Mouse (Mus musculus) testis, adult 2 months (tissue): Measurements from ENCODE around the gene Trim38. TPM values are rescaled to one million over a fixed set of nuclear protein-coding genes. Genes with fewer than 3 reads are reported as not detected.
"Not testable (repeated sequence)": the region's sequence is repeated elsewhere in the genome, so short reads cannot be mapped to it uniquely, and the experiment has no call there.

Experiments
- H3K27ac ChIP-seq: fragments of 200-500 bp; 2 replicates; pipeline ENCODE4 v1.5.1; 2012; ENCODE audit warnings: low read depth, low read length; ENCODE audit not compliant: control insufficient read depth, insufficient read depth
- H3K27me3 ChIP-seq: fragments of 200-500 bp; 2 replicates; pipeline ENCODE4 v1.6.1; 2012; ENCODE audit warnings: mild to moderate bottlenecking, low read length, moderate library complexity; ENCODE audit not compliant: control insufficient read depth, insufficient read depth
- H3K36me3 ChIP-seq: fragments of 200-500 bp; 2 replicates; pipeline ENCODE4 v1.6.1; 2012; ENCODE audit warnings: mild to moderate bottlenecking, low read length; ENCODE audit not compliant: control insufficient read depth, insufficient read depth
- H3K4me1 ChIP-seq: fragments of 200-500 bp; 2 replicates; pipeline ENCODE4 v1.6.1; 2012; ENCODE audit warnings: low read length; ENCODE audit not compliant: control insufficient read depth, insufficient read depth
- H3K4me3 ChIP-seq: fragments of 200-500 bp; 2 replicates; pipeline ENCODE4 v1.5.1; 2012; ENCODE audit warnings: low read depth, mild to moderate bottlenecking, low read length, moderate library complexity, mixed read lengths; ENCODE audit not compliant: control insufficient read depth
- CTCF ChIP-seq: fragments of 200-500 bp; IDR thresholded peaks from 2 replicates; pipeline ENCODE4 v1.5.1; 2012; ENCODE audit warnings: low read depth, mild to moderate bottlenecking, inconsistent platforms, low read length, moderate library complexity; ENCODE audit not compliant: control insufficient read depth, insufficient read depth, insufficient replicate concordance
- POLR2A ChIP-seq: fragments of 200-500 bp; IDR thresholded peaks from 2 replicates; pipeline ENCODE4 v1.6.1; 2012; ENCODE audit warnings: low read depth, mild to moderate bottlenecking, inconsistent platforms, low read length, moderate library complexity; ENCODE audit not compliant: control insufficient read depth
- polyA plus RNA-seq: library from polyadenylated mRNA; depleted of rRNA; stranded (reverse); fragments of >200 nt; gene quantifications from 2 replicates; pipeline ENCODE4 v1.2.3, GENCODE M21; 2012

Gene Trim38
- polyA plus RNA-seq, 1 experiment, result 2.5 TPM

GRCm38 (mm10) chr13:23747081-23747891 is 22.4 kb upstream of the Trim38 start:
- Histone ChIP-seq H3K27me3 (no peaks in the 10 kb centered on the region), H3K4me3 (no peak overlapping the region), H3K36me3 (no peaks in the 10 kb centered on the region), H3K27ac (peak overlapping the region; percentile 65; the same call in 1 of the 2 replicates), H3K4me1 (peaks cover 6% of the 10 kb centered on the region)
- TF ChIP-seq POLR2A (no peak), CTCF (no peak)

- H3K4me3 ChIP-seq, result no peak overlapping the region
These were observed 21.8 kb upstream of the Trim38 start for GRCm38 (mm10) chr13:23747892-23748288.

GRCm38 (mm10) chr13:23749563-23750121 is 20.1 kb upstream of the Trim38 start:
- no peak for TF ChIP-seq CTCF
- no peak for TF ChIP-seq POLR2A
- H3K27me3 ChIP-seq, result no peaks in the 10 kb centered on the region
- no peak overlapping the region for H3K27ac ChIP-seq
- H3K4me1 ChIP-seq, result peaks cover 7% of the 10 kb centered on the region
- H3K36me3 ChIP-seq, result no peaks in the 10 kb centered on the region
- no peak overlapping the region for H3K4me3 ChIP-seq

More at GRCm38 (mm10) chr13:23747892-23748288, 21.8 kb upstream of the Trim38 start:
- Histone ChIP-seq H3K27ac (no peak overlapping the region), H3K4me1 (peaks cover 7% of the 10 kb centered on the region), H3K36me3 (no peaks in the 10 kb centered on the region), H3K27me3 (no peaks in the 10 kb centered on the region)
- TF ChIP-seq POLR2A (no peak), CTCF (no peak)

- peak; percentile 49; the same call in 1 of the 2 replicates for TF ChIP-seq POLR2A
- Histone ChIP-seq H3K27ac (peak within 1 kb of the TSS; percentile 78), H3K4me3 (peak within 1 kb of the TSS; percentile 60)
- not testable (repeated sequence) for H3K36me3 ChIP-seq, H3K4me1 ChIP-seq, H3K27me3 ChIP-seq
These were observed 18.8 kb upstream of the Trim38 start, which contains the start of gene Hist1h2ab for GRCm38 (mm10) chr13:23750839-23751477. Gene Hist1h2ab (plus strand): TSS chr13:23751126.

GRCm38 (mm10) chr13:23751478-23751956 is 18.2 kb upstream of the Trim38 start:
- peaks cover 4% of the 10 kb centered on the region for H3K4me1 ChIP-seq
- peak overlapping the region; percentile 45 for H3K4me3 ChIP-seq
- peak overlapping the region; percentile 66 for H3K27ac ChIP-seq
- no peaks in the 10 kb centered on the region for H3K36me3 ChIP-seq
- H3K27me3 ChIP-seq, result no peaks in the 10 kb centered on the region
- TF ChIP-seq POLR2A (no peak), CTCF (no peak)

GRCm38 (mm10) chr13:23752067-23752741 is 17.5 kb upstream of the Trim38 start, which contains the start of gene Hist1h3b:
Gene Hist1h3b (plus strand): TSS chr13:23752267.
- H3K4me1 ChIP-seq, result not testable (repeated sequence)
- peak within 1 kb of the TSS; percentile 60 for H3K4me3 ChIP-seq
- peak within 1 kb of the TSS; percentile 78 for H3K27ac ChIP-seq

GRCm38 (mm10) chr13:23752742-23753172 is 17.0 kb upstream of the Trim38 start:
- H3K27me3 ChIP-seq, result no peaks in the 10 kb centered on the region
- H3K4me1 ChIP-seq, result peaks cover 2% of the 10 kb centered on the region
- no peaks in the 10 kb centered on the region for H3K36me3 ChIP-seq
- peak overlapping the region; percentile 25; the same call in 1 of the 2 replicates for H3K4me3 ChIP-seq
- TF ChIP-seq CTCF (no peak), POLR2A (no peak)
- H3K27ac ChIP-seq, result peak overlapping the region; percentile 54; the same call in 1 of the 2 replicates

More at GRCm38 (mm10) chr13:23752067-23752741, 17.5 kb upstream of the Trim38 start, which contains the start of gene Hist1h3b:
- H3K36me3 ChIP-seq, H3K27me3 ChIP-seq: not testable (repeated sequence)
